Mouse (Mus musculus) gastrocnemius, postnatal 4 days (tissue): ENCODE results near the gene Fgfr2. TPM values are rescaled to one million over a fixed set of nuclear protein-coding genes. Genes with fewer than 3 reads are reported as not detected.

Source experiments
- DNase-seq, 2 experiments: peaks; one replicate each; pipeline ENCODE4 v3.0.0; 2021 to 2022; ENCODE audit warnings: low spot score in 2 of 2, mixed read lengths in 2 of 2
- total RNA-seq, 2 experiments: library from RNA; stranded (reverse); gene quantifications; 2 replicates each; pipeline ENCODE4 v1.2.3; 2021

The Fgfr2 gene
- total RNA-seq, 2 experiments from 2014 or later: 6.5 to 8.0 TPM

DNA sequence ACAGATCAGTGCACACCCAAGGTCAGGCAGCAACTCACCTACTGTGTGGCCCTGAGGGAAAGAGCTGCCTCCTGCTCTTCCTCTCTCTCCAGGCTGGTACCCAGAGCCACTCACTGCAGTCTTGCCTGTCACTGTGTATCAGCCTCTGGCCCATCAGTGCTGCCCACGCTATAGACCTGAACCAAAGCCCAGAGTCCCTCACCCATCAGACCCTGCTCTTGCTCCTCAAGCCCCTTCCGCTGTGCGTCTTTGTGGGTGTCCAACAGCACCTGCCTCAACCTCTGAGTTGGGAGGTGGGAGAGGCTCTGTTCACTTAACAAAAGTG lies 835.8 kb downstream of the Fgfr2 start:
- no peak for DNase-seq

DNA sequence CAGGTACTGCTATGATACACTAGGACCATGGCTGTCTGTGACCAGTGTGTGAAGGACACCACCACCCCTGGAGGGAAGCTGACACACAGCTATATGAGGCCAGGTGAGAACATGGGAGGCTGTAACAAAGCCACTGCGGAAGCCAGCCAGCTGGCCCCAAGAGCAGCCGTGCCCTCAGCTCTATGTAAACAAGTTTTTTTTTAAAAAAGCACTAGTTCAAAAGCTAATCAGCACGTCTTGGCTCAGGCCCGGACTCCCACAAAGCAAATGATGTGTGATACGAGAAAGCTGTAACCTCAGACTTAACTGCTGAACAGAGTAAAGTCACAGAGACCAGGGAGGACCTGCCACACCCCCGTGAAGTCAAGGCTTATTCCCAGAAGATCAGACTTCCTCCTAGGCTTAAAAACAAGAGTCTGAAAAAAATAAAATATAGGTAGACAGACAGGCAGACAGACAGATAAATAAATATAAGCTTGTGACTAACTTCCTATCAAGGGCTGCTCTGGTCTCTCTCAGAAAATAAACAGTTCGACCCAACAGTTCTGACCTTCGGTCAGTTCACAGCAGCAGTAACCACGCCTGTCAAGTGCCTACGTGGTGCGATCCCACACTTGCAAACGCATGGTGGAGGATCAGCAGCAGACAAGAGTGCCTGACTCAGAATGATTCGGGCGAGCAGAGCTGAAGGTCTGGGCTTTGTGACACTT lies 836.4 kb downstream of the Fgfr2 start:
- DNase-seq: no peak

DNA sequence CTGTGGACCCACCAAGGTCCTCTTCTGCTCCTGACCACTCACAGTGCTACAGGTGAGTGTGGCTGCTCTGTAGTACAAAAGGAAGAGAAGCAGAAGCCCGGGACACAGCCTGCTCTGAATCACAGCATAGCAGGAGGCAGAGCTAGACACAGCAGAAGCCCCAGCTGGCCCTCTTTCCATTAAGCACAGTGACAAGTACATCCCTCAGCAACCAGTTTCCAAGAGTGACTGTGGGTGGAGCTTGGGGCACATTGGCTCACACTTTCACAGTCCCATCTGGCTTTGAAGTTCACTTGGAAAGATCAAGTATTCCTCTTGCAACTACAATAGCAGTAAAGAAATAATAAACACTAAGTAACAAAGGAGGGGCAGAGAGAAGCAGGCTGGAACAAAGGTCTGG lies 838.4 kb downstream of the Fgfr2 start:
- no peak for DNase-seq

DNA sequence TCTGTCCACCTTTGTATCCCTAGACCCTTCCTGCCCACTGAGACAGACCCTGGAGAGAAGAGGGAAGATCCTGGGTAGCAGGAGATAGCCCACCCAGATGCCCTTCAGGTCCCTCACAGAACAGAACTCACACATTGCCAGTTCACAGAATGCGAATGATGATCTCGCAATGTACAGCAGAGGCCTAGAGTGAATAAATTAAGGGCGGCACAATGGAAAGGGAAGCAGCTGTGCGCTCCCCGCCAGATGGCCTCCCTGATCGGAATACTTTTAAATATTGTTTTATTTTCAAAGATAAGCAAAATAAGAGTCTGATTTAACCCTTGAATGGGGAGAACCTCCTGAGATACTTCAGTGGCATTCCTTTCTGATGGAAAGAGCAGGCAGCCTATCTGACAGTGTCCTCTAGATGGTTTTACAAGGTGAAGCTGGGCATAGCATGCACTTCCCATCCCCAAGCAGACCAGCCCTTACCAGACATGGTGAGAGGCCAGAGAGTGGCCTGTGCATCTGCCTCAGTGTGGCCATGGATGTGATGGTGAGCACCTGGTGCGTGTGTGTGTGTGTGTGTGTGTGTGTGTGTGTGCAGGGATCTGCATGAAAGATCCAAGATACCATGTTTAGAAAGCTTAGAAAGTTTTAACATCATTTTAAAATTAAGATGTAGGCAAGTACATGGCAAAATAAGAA lies 839.0 kb downstream of the Fgfr2 start:
- no peak for DNase-seq

DNA sequence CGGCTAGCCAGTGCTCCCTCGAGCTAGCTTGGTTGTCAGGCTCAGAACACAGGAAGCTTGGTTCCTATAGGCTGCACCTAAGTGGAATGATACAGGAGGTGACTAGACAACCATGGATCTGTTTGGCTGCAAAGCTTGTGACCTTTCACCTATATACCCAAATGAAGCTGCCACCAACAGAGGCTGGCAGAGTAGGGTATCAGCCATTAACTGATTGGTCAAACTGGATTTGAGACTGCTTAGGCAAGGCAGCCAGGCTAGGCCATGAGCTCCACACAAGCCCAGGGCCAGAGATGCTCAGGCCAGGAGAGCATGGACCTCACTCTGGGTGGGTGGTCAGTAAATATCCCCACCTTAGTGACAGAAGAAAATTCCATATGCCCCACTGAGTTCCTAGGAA lies 840.6 kb downstream of the Fgfr2 start:
- no peak for DNase-seq

DNA sequence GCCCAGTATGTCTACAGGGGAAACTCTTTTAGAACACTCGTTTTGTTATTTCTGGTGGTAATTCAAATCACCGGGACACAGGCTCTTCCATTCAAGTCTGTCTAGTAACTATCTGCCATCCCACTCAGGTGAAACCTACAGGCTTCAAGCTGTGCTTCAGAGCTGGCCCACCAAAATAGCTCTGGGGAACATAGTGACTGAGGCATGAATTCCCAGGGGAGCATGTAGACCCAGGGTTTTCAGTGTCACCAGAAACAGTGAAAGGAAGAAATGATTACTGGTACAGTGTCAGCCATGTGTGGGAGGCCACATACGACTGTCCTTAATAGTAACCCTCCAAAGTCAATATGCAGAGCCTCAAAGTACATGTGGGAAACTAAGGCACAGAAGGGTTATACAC lies 841.0 kb downstream of the Fgfr2 start:
- no peak for DNase-seq

- no peak for DNase-seq
Measured at GRCm38 (mm10) chr7:132281753-132282152, 841.4 kb downstream of the Fgfr2 start.

GRCm38 (mm10) chr7:132278658-132279057 lies 844.5 kb downstream of the Fgfr2 start:
- DNase-seq: no peak

GRCm38 (mm10) chr7:132276287-132276686 lies 846.9 kb downstream of the Fgfr2 start:
- no peak for DNase-seq

GRCm38 (mm10) chr7:132273741-132274513 lies 849.2 kb downstream of the Fgfr2 start:
- DNase-seq: no peak

- no peak for DNase-seq
Measured at GRCm38 (mm10) chr7:132272984-132273383, 850.2 kb downstream of the Fgfr2 start.

- DNase-seq: no peak
Measured at GRCm38 (mm10) chr7:132270364-132270763, 852.8 kb downstream of the Fgfr2 start.

DNA sequence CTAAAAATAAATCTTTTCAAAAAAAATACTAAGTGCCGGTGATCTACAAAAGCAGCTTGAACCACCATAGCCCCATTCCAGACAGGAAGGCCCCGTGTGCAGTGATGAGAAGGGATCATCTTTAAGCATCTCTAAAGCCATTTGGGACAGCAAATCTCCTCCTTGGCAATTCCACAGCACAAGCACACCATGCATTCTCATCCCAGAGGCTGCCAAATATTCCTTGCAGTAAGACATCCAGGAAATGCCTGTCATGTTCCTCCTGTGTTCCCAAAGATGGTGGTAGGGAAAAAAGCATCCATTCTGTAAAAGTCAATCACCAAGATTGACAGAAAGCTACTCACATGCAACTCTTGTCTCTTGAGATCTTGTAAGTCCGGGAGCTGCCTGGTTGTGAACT lies 853.5 kb downstream of the Fgfr2 start:
- no peak for DNase-seq

DNA sequence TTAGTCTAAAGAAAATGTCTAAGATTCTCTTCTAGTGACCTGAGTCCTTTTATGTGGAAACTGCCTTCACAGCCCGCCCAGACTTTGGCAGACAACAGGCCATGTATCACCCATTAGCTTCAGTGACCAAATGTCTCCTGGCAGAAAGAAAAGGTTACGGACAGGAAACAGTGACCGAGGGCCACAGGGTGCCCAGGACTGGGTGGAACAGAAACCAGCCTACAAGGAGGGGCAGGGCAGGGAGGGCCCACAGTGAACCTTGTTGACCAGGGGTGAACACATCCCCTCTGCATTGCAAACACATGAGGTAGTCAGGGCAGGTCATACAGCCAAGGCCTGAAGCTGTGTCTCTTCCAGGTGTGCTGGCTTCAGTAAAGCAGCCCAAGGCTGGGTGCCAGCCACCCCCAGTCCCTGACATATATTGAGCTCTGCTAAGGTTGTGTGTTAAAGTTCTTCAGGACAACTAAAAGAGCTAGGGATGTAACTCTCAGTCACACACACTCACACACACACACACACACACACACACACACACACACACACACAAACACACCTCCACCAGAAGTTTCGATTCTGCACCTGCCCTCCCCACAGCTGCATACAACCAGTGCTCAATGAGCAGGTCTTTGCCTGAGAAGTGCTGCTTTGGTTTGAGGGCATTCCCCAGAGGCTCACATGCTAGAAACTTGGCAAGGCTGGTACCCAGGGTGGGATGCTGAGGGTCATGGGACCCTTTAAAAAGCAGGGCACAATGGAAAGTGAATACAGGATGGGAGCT lies 855.2 kb downstream of the Fgfr2 start:
- no peak for DNase-seq

GRCm38 (mm10) chr7:132264763-132265162 lies 858.4 kb downstream of the Fgfr2 start:
- DNase-seq: no peak

DNA sequence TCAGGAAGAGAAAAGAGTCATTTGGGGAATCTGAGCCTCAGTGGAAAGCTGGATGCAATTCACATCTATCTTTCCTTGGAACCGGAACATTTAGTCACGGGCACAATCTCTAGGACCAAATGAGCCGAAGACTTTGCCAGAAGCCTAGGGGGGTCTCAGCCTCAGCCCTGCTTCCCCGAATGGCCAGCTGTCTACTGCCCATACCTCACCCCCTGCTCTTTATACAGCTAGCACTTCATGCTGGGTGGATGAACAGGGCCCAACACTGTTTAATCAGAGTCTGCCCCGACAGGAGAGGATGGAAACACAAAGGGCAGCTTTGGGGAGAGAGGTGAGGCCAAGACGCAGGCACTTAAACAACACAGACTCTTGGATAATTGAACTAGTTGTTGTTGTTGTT lies 860.0 kb downstream of the Fgfr2 start:
- DNase-seq: no peak

- no peak for DNase-seq
Measured at GRCm38 (mm10) chr7:132262696-132263095, 860.5 kb downstream of the Fgfr2 start.

- no peak for DNase-seq
Measured at GRCm38 (mm10) chr7:132261885-132262284, 861.3 kb downstream of the Fgfr2 start.

GRCm38 (mm10) chr7:132260632-132261031 lies 862.5 kb downstream of the Fgfr2 start:
- no peak for DNase-seq

GRCm38 (mm10) chr7:132258817-132259216 lies 864.3 kb downstream of the Fgfr2 start:
- DNase-seq: no peak

- no peak for DNase-seq
Measured at GRCm38 (mm10) chr7:132258216-132258615, 864.9 kb downstream of the Fgfr2 start.

GRCm38 (mm10) chr7:132253513-132253912 lies 869.6 kb downstream of the Fgfr2 start:
- no peak for DNase-seq
